Mouse (Mus musculus): ENCODE results near the gene Olfr1368. TPM values are rescaled to one million over a fixed set of nuclear protein-coding genes. Genes with fewer than 3 reads are reported as not detected.

The Olfr1368 gene
- polyA plus RNA-seq (2017; shearing (Covaris generic)) = not detected

DNA sequence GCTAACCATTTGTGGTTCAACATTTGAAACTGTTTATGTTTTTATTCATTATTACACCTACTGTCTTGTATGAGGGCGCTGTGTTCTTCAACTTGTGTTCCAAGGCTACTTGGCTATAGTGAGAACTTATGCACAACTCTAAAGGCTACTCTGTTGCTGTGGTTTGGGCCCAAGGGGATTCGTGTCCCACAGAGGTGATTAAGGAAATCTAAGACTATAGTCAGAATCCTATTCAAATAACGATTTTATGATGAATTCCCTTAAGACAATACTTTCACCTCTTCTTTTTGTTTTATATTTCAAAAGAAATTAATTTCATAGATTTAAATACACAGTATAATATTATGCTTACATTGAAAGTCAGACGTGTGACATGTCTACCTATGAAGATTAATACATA, at the start of gene Olfr1368:
Olfr1368 (minus strand) TSS at position 101 of the 400 bp plus-strand sequence.

DNA sequence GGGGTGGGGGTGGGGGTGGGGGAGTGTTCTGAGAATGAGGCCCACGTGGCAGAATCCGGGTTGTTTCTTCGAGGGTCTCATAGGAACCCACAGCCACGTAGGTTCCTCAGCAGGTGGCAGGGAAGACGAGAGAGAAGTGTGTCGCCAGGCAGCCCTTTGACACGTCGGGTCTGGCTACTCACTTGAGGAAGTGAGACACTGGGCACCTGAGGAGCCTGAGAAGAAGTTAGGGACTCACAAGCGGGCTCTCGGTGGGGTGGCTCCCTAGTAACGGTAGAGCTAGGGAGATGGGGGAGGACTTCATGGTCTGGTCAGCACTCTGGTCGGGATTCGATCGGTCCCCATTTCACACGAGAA, 33.7 kb upstream of the Olfr1368 start, which contains the start of gene Trim27:
Trim27 (plus strand) TSS at position 79 of the 357 bp plus-strand sequence.

DNA sequence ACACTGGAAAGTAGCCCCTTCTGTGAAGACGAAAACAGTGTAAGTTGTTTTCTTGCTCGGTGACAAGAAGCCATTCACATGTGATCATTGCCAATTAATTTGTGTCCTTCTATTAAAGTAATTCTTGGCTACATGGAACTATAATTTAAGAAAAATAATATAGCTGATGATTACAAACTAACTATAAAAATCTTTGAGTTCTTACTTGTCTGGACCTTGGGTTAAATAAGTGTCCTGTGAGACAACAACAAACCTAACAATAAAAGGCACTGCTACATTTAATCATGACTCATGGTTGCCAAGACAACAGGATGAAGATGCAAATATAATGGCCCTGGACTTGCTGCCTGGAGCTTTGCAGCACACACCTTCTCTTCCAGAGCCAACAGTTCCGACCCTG, 16.3 kb downstream of the Olfr1368 start, which contains the start of gene Olfr263:
Olfr263 (plus strand) TSS at position 301 of the 400 bp plus-strand sequence.

DNA sequence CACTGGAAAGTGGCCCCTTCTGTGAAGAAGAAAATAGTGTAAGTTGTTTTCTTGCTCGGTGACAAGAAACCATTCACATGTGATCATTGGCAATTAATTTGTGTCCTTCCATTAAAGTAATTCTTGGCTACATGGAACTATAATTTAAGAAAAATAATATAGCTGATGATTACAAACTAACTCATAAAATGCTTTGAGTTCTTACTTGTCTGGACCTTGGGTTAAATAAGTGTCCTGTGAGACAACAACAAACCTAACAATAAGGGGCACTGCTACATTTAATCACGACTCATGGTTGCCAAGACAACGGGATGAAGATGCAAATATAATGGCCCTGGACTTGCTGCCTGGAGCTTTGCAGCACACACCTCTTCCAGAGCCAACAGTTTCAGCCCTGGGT, 34.5 kb downstream of the Olfr1368 start, which contains the start of gene Olfr1369-ps1:
Olfr1369-ps1 (plus strand) TSS at position 301 of the 400 bp plus-strand sequence.

Other genes starting within 250 kb of the Olfr1368 start
- gene Olfr1370, start 70.9 kb downstream of the Olfr1368 start, polyA plus RNA-seq (2017; shearing (Covaris generic)) = not detected
- not detected for gene Olfr1369-ps1, start 34.4 kb downstream of the Olfr1368 start, polyA plus RNA-seq (2017; shearing (Covaris generic))
- gene Olfr263, start 16.2 kb downstream of the Olfr1368 start, polyA plus RNA-seq (2017; shearing (Covaris generic)) = not detected
- 29.1 TPM for gene Trim27, start 33.6 kb upstream of the Olfr1368 start, polyA plus RNA-seq (2017; shearing (Covaris generic))
- not detected for gene Gpx5, start 146.9 kb upstream of the Olfr1368 start, polyA plus RNA-seq (2017; shearing (Covaris generic))
- gene Gpx6, start 166.3 kb upstream of the Olfr1368 start, polyA plus RNA-seq (2017; shearing (Covaris generic)) = not detected
- not detected for gene Olfr1367, start 201.0 kb upstream of the Olfr1368 start, polyA plus RNA-seq (2017; shearing (Covaris generic))
- 15.3 TPM for gene Zscan12, start 217.0 kb upstream of the Olfr1368 start, polyA plus RNA-seq (2017; shearing (Covaris generic))